Mouse (Mus musculus) testis, postnatal 10 days (tissue): Measurements from ENCODE around the gene Nfia.

ENCODE experiments used
- DNase-seq: peaks from one replicate; pipeline ENCODE4 v3.0.0; 2021; ENCODE audit warnings: low spot score

Gene Nfia

GRCm38 (mm10) chr4:97783073-97783879 is 10.7 kb downstream of the Nfia start:
- no peak for DNase-seq

GRCm38 (mm10) chr4:97784236-97784635 is 11.7 kb downstream of the Nfia start:
- DNase-seq, result no peak

GRCm38 (mm10) chr4:97785547-97786271 is 13.2 kb downstream of the Nfia start:
- no peak for DNase-seq

GRCm38 (mm10) chr4:97786571-97786970 is 14.0 kb downstream of the Nfia start:
- no peak for DNase-seq

- no peak for DNase-seq
These were observed 15.0 kb downstream of the Nfia start for GRCm38 (mm10) chr4:97787515-97787914.

- no peak for DNase-seq
These were observed 16.0 kb downstream of the Nfia start for GRCm38 (mm10) chr4:97788537-97788936.

GRCm38 (mm10) chr4:97793931-97794330 is 21.4 kb downstream of the Nfia start:
- no peak for DNase-seq

- DNase-seq, result no peak
These were observed 22.3 kb downstream of the Nfia start for GRCm38 (mm10) chr4:97794865-97795264.

GRCm38 (mm10) chr4:97795957-97796356 is 23.4 kb downstream of the Nfia start:
- no peak for DNase-seq

- no peak for DNase-seq
These were observed 24.0 kb downstream of the Nfia start for GRCm38 (mm10) chr4:97796505-97796904.

- no peak for DNase-seq
These were observed 31.3 kb downstream of the Nfia start for GRCm38 (mm10) chr4:97803791-97804190.

GRCm38 (mm10) chr4:97804638-97805037 is 32.1 kb downstream of the Nfia start:
- DNase-seq, result no peak

- DNase-seq, result no peak
These were observed 32.7 kb downstream of the Nfia start for GRCm38 (mm10) chr4:97805255-97805654.

GRCm38 (mm10) chr4:97805896-97806808 is 33.6 kb downstream of the Nfia start:
- DNase-seq, result no peak

- DNase-seq, result no peak
These were observed 34.4 kb downstream of the Nfia start for GRCm38 (mm10) chr4:97806924-97807323.

GRCm38 (mm10) chr4:97808885-97809284 is 36.4 kb downstream of the Nfia start:
- DNase-seq, result no peak

GRCm38 (mm10) chr4:97809582-97810295 is 37.2 kb downstream of the Nfia start:
- no peak for DNase-seq

- no peak for DNase-seq
These were observed 37.9 kb downstream of the Nfia start for GRCm38 (mm10) chr4:97810348-97810939.

- no peak for DNase-seq
These were observed 40.5 kb downstream of the Nfia start for GRCm38 (mm10) chr4:97813035-97813434.

- DNase-seq, result no peak
These were observed 41.5 kb downstream of the Nfia start for GRCm38 (mm10) chr4:97813996-97814395.

- no peak for DNase-seq
These were observed 42.0 kb downstream of the Nfia start for GRCm38 (mm10) chr4:97814515-97814914.
